Mouse (Mus musculus): ENCODE measurements around the gene Adgrv1. TPM values are rescaled to one million over a fixed set of nuclear protein-coding genes. Genes with fewer than 3 reads are reported as not detected.
"Not testable (repeated sequence)": the region's sequence is repeated elsewhere in the genome, so short reads cannot be mapped to it uniquely, and the experiment has no call there.

The Adgrv1 gene
- polyA plus RNA-seq, 1 experiment, result 0.81 TPM

DNA sequence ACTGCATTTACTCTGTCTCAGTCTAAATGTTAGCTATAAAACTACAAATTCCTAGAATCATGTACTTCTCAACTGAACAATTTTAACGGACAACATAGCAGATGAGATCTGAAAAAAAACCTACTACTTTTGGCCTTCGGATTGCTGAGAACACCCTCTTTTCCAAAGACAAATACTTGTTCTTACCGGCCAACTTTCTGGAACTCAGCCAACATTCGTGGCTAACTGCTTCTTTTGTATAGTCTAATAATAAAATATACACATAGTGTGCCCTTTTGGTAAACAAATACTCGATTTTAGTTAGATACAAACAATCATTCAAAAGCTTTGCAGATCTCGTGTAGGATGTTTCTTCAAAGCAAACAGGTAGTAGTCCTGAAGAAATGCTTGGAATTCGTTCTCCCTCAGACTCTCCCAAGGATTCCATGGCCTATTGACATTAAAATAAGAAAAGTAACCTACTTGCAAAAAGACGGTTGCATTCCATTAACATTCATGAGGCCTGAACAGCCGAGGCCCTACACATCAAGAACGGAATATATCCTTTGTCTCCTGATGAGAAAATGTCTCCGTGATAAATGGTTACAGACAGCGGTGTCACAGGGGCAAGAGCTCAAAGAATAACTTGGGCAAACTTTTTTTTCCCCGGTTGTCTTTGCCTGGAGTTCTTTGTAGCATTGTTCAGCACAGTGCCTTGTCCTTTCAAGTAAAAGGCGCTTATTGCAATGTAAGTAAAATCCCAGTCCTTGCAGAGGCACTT lies 23.3 kb upstream of the Adgrv1 start:
- Histone ChIP-seq H3K27ac (ENCODE audit: insufficient read depth, low read length) (no peak overlapping the region), H3K4me1 (ENCODE audit: control insufficient read depth, insufficient read depth, low read length) (peaks cover 3% of the 10 kb centered on the region; the same call in 1 of the 2 replicates), H3K4me3 (ENCODE audit: insufficient read depth, low read length) (no peak overlapping the region)
- no peak for TF ChIP-seq POLR2A (IDR thresholded peaks at IDR 0.05; ENCODE audit: low read depth, low read length)
- TF ChIP-seq CTCF (IDR thresholded peaks at IDR 0.05; ENCODE audit: borderline replicate concordance, insufficient read depth, low read length), result no peak

DNA sequence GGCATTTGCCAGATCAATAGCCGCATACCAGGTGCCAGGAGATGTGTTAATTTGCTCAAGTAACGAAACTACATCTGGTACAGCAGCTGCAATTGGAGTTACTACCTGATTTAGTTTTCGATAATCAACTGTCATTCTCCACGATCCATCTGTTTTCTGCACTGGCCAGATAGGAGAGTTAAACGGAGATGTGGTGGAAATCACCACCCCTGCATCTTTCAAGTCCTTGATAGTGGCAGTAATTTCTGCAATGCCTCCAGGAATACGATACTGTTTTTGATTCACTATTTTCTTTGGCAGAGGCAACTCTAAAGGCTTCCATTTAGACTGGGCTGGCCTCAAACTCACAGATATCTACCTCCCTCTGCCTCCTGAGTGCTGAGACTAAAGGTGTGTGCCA lies 17.4 kb upstream of the Adgrv1 start:
- not testable (repeated sequence) for H3K27ac ChIP-seq (ENCODE audit: insufficient read depth, low read length)

DNA sequence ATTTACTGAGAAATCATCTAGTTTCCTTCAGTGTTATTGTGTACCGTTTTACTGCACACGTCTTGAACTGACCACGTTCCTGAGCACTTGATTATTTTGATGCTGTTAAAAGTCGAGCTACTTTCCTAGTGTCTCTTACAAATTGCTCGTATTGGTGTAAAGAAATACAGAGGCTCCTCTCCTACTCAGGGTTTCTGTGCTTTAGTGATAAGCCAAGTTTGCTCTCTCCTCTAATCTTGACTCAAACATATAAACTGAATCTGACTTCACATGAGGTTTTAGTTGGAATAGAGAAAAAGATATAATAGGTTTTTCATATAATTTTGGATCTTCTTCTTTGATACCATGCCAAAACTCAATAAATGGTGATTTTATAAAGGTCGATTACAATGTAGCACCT lies 13.4 kb upstream of the Adgrv1 start:
- no peak overlapping the region for H3K27ac ChIP-seq (ENCODE audit: insufficient read depth, low read length)
- TF ChIP-seq POLR2A (IDR thresholded peaks at IDR 0.05; ENCODE audit: low read depth, low read length), result no peak
- TF ChIP-seq CTCF (IDR thresholded peaks at IDR 0.05; ENCODE audit: borderline replicate concordance, insufficient read depth, low read length), result no peak
- no peak overlapping the region for H3K4me3 ChIP-seq (ENCODE audit: insufficient read depth, low read length)
- no peaks in the 10 kb centered on the region for H3K4me1 ChIP-seq (ENCODE audit: control insufficient read depth, insufficient read depth, low read length)

More for the DNA sequence above, 17.4 kb upstream of the Adgrv1 start:
- H3K4me3 ChIP-seq (ENCODE audit: insufficient read depth, low read length); H3K4me1 ChIP-seq (ENCODE audit: control insufficient read depth, insufficient read depth, low read length): not testable (repeated sequence)

DNA sequence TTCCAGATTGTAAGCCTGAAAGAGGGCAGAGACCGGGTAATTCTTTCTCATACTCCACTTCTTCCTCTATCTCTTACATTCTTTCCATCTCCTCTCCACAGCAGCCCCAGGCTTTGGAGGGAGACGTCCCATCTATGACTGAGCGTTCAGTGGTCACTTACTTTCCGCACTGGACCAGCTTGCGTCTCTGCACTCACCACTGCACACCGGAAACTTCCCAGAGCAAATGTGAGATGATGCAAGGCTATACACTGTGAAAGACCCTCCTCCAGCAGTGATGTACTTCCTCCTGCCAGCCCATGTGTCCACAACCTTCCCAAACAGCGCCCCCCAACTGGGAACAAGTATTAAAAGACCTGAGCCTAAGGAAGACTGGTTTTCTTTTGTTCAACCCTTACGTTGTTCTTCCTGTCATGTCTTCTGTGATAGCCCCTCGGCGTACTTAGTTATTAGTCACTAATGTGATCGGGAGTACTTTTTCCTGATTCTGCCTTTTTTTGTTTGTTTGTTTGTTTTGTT lies 11.2 kb upstream of the Adgrv1 start:
- no peak overlapping the region for H3K27ac ChIP-seq (ENCODE audit: insufficient read depth, low read length)
- H3K4me3 ChIP-seq (ENCODE audit: insufficient read depth, low read length), result no peak overlapping the region
- H3K4me1 ChIP-seq (ENCODE audit: control insufficient read depth, insufficient read depth, low read length), result peaks cover 8% of the 10 kb centered on the region; the same call in 1 of the 2 replicates
- TF ChIP-seq CTCF (IDR thresholded peaks at IDR 0.05; ENCODE audit: borderline replicate concordance, insufficient read depth, low read length), result no peak
- TF ChIP-seq POLR2A (IDR thresholded peaks at IDR 0.05; ENCODE audit: low read depth, low read length), result no peak

DNA sequence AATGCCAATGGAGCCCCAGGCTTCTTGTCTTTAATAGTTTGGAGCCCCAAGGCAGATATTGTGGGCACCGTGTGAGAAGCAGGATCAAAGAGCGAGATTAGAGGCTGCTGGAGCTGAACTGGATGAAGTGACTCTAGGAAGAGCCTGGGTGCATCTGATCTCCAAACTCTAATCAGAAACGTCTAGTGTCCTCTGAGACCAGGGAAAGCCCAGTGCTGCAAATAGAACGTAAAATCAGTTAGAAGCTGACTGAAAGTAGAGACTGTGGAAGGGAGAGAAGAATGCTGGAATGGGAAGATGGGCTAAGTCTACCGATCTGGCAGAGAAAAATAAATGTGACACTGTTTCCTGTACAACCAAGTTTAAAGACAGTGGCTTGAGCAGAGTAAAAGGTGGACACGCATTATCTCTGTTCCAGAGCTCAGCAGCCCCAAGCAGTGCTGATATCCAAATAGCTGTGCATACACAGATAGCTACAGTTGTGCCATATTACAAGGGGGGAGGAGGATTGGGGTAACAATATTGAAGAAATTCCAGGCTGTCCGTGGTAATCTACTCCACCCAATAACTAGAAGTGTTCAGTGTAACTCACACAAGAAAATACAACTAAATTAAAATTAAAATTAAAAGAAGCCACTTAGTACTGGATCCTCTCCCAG lies 9.7 kb upstream of the Adgrv1 start:
- Histone ChIP-seq H3K27ac (ENCODE audit: insufficient read depth, low read length) (no peak overlapping the region), H3K4me3 (ENCODE audit: insufficient read depth, low read length) (no peak overlapping the region), H3K4me1 (ENCODE audit: control insufficient read depth, insufficient read depth, low read length) (peaks cover 8% of the 10 kb centered on the region; the same call in 1 of the 2 replicates)
- TF ChIP-seq POLR2A (IDR thresholded peaks at IDR 0.05; ENCODE audit: low read depth, low read length) (no peak), CTCF (IDR thresholded peaks at IDR 0.05; ENCODE audit: borderline replicate concordance, insufficient read depth, low read length) (no peak)

DNA sequence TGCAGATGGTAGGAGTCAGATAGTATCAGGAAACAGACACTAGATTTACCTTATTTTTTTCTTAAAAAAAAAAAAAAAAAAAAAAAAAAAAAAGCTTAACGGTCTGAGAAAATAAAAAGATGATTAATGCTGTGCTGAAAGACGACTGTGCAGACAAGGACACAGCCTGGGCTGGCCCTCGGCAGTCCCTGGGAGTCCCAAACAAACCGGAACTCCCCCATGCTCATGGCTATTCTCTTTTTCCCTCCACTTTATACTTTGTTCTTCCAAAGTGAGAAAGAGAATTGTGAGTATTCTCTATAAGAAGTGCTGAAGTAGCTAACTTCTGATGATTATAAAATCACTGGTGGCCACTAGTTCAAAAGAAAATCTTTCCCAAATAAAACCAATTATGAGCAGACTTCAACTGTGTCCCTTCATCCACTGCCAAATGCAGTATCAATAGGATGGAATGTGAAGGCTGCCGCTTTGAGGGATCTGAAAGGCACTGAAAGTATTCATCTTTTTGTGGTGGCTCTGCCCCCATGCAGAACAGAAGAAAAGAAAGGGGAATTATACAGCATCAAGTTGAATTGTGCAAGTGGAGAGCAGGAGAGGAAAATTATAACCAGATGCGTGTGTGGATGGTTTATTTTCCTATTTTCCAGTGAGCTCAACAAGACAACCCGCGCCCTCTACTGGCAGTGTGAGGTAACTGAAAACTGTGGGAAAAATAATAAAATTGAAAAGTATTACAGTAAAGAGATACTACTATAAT lies 8.5 kb upstream of the Adgrv1 start:
- peaks cover 8% of the 10 kb centered on the region; the same call in 1 of the 2 replicates for H3K4me1 ChIP-seq (ENCODE audit: control insufficient read depth, insufficient read depth, low read length)
- H3K27ac ChIP-seq (ENCODE audit: insufficient read depth, low read length), result 0 out of 2 replicates have a peak overlapping the region, but pooled peaks have one; percentile 15
- TF ChIP-seq POLR2A (IDR thresholded peaks at IDR 0.05; ENCODE audit: low read depth, low read length) (no peak), CTCF (IDR thresholded peaks at IDR 0.05; ENCODE audit: borderline replicate concordance, insufficient read depth, low read length) (0 out of 2 replicates have a peak, but pooled peaks have one; percentile 14)
- no peak overlapping the region for H3K4me3 ChIP-seq (ENCODE audit: insufficient read depth, low read length)

DNA sequence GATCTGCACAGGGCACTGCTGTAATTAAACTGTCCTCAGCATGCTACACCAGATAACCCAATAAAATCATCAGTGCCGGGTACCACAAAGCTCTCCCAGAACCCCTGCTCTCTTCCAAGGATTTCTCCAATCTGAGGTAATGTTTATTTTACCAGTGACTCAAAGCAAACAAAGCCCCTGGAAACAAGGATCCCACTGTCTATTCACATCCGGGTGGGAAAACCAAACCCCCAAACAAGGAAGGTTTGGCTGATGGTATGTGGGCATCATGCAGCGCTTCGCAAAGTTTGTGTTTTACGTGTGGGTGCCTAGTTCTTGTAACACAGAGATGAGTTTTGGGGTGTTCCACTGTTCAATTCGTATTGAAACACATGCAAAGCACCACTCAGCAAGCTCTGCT lies 7.9 kb upstream of the Adgrv1 start:
- no peak for TF ChIP-seq CTCF (IDR thresholded peaks at IDR 0.05; ENCODE audit: borderline replicate concordance, insufficient read depth, low read length)
- TF ChIP-seq POLR2A (IDR thresholded peaks at IDR 0.05; ENCODE audit: low read depth, low read length), result no peak
- Histone ChIP-seq H3K4me3 (ENCODE audit: insufficient read depth, low read length) (no peak overlapping the region), H3K4me1 (ENCODE audit: control insufficient read depth, insufficient read depth, low read length) (peaks cover 8% of the 10 kb centered on the region; the same call in 1 of the 2 replicates), H3K27ac (ENCODE audit: insufficient read depth, low read length) (no peak overlapping the region)

DNA sequence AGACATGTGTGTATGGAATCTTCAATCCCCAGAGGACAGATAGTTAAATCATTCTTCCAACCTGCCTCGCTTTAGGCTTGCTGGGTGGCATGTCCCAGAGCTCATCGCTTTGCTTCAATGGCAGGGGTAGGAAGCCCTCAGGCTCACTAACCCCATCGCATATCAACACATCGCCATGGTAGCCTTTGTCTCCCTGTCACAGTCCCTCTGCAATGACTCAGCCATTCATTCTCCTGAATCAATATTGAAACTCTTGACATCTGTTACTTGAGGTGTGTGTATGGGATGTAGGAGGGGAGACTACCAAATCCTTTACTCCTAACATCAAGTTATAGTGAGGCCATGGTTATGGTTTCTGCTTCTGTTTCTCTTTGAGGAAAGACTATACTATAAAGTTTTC lies 6.7 kb upstream of the Adgrv1 start:
- Histone ChIP-seq H3K4me1 (ENCODE audit: control insufficient read depth, insufficient read depth, low read length) (peaks cover 8% of the 10 kb centered on the region; the same call in 1 of the 2 replicates), H3K27ac (ENCODE audit: insufficient read depth, low read length) (no peak overlapping the region), H3K4me3 (ENCODE audit: insufficient read depth, low read length) (no peak overlapping the region)
- TF ChIP-seq POLR2A (IDR thresholded peaks at IDR 0.05; ENCODE audit: low read depth, low read length) (no peak), CTCF (IDR thresholded peaks at IDR 0.05; ENCODE audit: borderline replicate concordance, insufficient read depth, low read length) (no peak)

DNA sequence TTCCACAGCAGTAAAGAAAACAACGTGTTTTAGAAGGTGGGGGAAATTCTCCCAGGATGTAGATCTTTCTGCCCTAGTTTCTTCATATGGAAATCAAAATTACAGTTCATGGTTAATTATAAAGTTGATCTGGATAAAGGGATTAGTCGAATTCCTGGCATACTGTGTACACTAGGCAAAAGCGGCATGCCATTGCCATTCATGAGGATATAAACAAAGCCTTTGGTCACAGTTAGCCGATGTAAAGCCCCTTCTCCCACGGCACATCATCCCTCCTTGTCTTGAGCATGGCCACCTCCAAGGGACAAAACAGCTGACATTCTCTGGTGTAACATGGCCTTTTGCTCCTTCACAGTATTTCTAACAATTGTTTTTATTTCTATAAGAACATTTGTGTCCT lies 2.4 kb downstream of the Adgrv1 start:
- TF ChIP-seq CTCF (IDR thresholded peaks at IDR 0.05; ENCODE audit: borderline replicate concordance, insufficient read depth, low read length) (no peak), POLR2A (IDR thresholded peaks at IDR 0.05; ENCODE audit: low read depth, low read length) (no peak)
- Histone ChIP-seq H3K4me1 (ENCODE audit: control insufficient read depth, insufficient read depth, low read length) (peaks cover 3% of the 10 kb centered on the region; the same call in 1 of the 2 replicates), H3K4me3 (ENCODE audit: insufficient read depth, low read length) (no peak overlapping the region)

More for the DNA sequence above, 2.4 kb downstream of the Adgrv1 start:
- no peak overlapping the region for H3K27ac ChIP-seq (ENCODE audit: insufficient read depth, low read length)

Measured in embryonic fibroblast, embryonic 13.5 days (primary cell).